Mouse (Mus musculus): ENCODE results near the gene Pacsin3. TPM values are rescaled to one million over a fixed set of nuclear protein-coding genes. Genes with fewer than 3 reads are reported as not detected.

Gene Pacsin3
- 0.97 TPM for polyA plus RNA-seq (2014; fragmentation: Illumina TruSeq; extraction: RNeasy Lipid Tissue Mini Kit (QIAGEN cat#74804))

GRCm38 (mm10) chr2:91255661-91256150, at the start of gene Pacsin3:
TSS of gene Pacsin3 (plus strand) at chr2:91255954.

GRCm38 (mm10) chr2:91236601-91237510, 18.9 kb upstream of the Pacsin3 start, which contains the start of gene Ddb2:
TSS of gene Ddb2 (minus strand) at chr2:91236982.

GRCm38 (mm10) chr2:91264711-91265681, 9.2 kb downstream of the Pacsin3 start, which contains the start of gene Arfgap2:
TSS of gene Arfgap2 (plus strand) at chr2:91264974.

Other genes starting within 250 kb of the Pacsin3 start
- not detected for gene Rapsn, start 220.3 kb upstream of the Pacsin3 start, polyA plus RNA-seq (2014; fragmentation: Illumina TruSeq; extraction: RNeasy Lipid Tissue Mini Kit (QIAGEN cat#74804))
- gene Psmc3, start 201.9 kb upstream of the Pacsin3 start, polyA plus RNA-seq (2014; fragmentation: Illumina TruSeq; extraction: RNeasy Lipid Tissue Mini Kit (QIAGEN cat#74804)) = 177 TPM
- gene Slc39a13, start 185.5 kb upstream of the Pacsin3 start, polyA plus RNA-seq (2014; fragmentation: Illumina TruSeq; extraction: RNeasy Lipid Tissue Mini Kit (QIAGEN cat#74804)) = 2.9 TPM
- gene Spi1, start 173.6 kb upstream of the Pacsin3 start, polyA plus RNA-seq (2014; fragmentation: Illumina TruSeq; extraction: RNeasy Lipid Tissue Mini Kit (QIAGEN cat#74804)) = 2.4 TPM
- 0.63 TPM for gene Mybpc3, start 137.8 kb upstream of the Pacsin3 start, polyA plus RNA-seq (2014; fragmentation: Illumina TruSeq; extraction: RNeasy Lipid Tissue Mini Kit (QIAGEN cat#74804))
- gene Madd, start 72.1 kb upstream of the Pacsin3 start, polyA plus RNA-seq (2014; fragmentation: Illumina TruSeq; extraction: RNeasy Lipid Tissue Mini Kit (QIAGEN cat#74804)) = 2.8 TPM
- gene Nr1h3, start 53.1 kb upstream of the Pacsin3 start, polyA plus RNA-seq (2014; fragmentation: Illumina TruSeq; extraction: RNeasy Lipid Tissue Mini Kit (QIAGEN cat#74804)) = not detected
- gene Acp2, start 53.1 kb upstream of the Pacsin3 start, polyA plus RNA-seq (2014; fragmentation: Illumina TruSeq; extraction: RNeasy Lipid Tissue Mini Kit (QIAGEN cat#74804)) = 56.3 TPM
- 10.2 TPM for gene Ddb2, start 19.0 kb upstream of the Pacsin3 start, polyA plus RNA-seq (2014; fragmentation: Illumina TruSeq; extraction: RNeasy Lipid Tissue Mini Kit (QIAGEN cat#74804))
- gene Arfgap2, start 9.0 kb downstream of the Pacsin3 start, polyA plus RNA-seq (2014; fragmentation: Illumina TruSeq; extraction: RNeasy Lipid Tissue Mini Kit (QIAGEN cat#74804)) = 19.5 TPM
- gene 1110051M20Rik, start 188.8 kb downstream of the Pacsin3 start, polyA plus RNA-seq (2014; fragmentation: Illumina TruSeq; extraction: RNeasy Lipid Tissue Mini Kit (QIAGEN cat#74804)) = 14.4 TPM
- gene Lrp4, start 201.6 kb downstream of the Pacsin3 start, polyA plus RNA-seq (2014; fragmentation: Illumina TruSeq; extraction: RNeasy Lipid Tissue Mini Kit (QIAGEN cat#74804)) = 3.2 TPM